Mouse (Mus musculus) adrenal gland, postnatal 4 days (tissue): ENCODE results near the gene Chrna10. TPM values are rescaled to one million over a fixed set of nuclear protein-coding genes. Genes with fewer than 3 reads are reported as not detected.

Experiments used
- DNase-seq, 2 experiments: peaks; one replicate each; pipeline ENCODE4 v3.0.0; 2021 to 2022; ENCODE audit warnings: low spot score in 2 of 2, mixed read lengths in 2 of 2
- total RNA-seq, 2 experiments: library from RNA; stranded (reverse); gene quantifications; 2 replicates each; pipeline ENCODE4 v1.2.3; 2021

Chrna10 gene
- total RNA-seq, 2 experiments from 2014 or later, result not detected

DNA sequence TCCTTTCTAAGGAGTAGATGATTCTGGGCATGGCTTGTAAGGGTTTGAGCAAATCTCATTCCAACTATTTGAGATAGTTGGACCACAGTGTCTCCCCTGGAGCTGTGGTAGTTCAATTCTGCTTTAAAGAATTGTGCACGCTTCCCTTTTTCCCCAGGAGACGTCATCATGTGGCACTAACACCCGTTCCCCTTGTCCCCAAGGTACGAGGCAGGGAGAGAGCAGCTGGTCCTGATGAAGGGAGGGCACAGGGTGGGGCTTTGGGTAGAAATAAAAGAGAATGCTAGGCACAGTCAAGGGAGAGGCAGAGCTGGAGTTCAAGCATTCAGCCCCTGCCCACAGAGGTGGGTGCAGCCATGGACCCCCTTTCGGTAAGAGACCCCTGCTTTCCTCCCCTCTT, 33.8 kb downstream of the Chrna10 start, which contains the start of gene Trpc2:
TSS of gene Trpc2 (plus strand) at position 301 of the 400 bp plus-strand sequence.
- no peak for DNase-seq

GRCm38 (mm10) chr7:102081784-102082183, 34.8 kb downstream of the Chrna10 start:
- no peak for DNase-seq

GRCm38 (mm10) chr7:102080311-102080710, 36.3 kb downstream of the Chrna10 start:
- DNase-seq, result no peak

- no peak for DNase-seq
Measured at GRCm38 (mm10) chr7:102078517-102078916, 38.1 kb downstream of the Chrna10 start.

GRCm38 (mm10) chr7:102076714-102077296, 39.8 kb downstream of the Chrna10 start:
- DNase-seq, result no peak

DNA sequence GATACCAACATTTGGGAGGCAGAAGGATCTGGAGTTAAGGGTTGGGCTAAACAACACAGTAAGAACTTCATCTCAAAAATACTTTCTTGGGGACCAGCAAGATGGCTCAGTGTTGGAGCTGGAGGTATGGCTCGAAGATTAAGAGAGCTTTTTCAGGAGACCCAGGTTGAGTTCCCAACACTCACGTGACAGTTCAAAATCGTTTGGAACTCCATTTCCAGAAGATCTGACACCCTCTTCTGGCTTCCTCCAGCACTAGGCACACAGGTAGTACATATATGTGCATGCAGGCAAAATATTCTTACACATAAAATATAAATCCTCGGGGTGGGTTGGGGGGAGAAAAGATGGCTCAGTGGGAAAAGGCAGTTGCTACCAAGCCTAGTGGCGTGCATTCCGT, 50.3 kb downstream of the Chrna10 start:
- no peak for DNase-seq

GRCm38 (mm10) chr7:102065046-102065891, 51.4 kb downstream of the Chrna10 start, which contains the start of the genes Rnf121, Xndc1 and Xntrpc:
Gene Rnf121, minus strand, starts transcription at chr7:102065469.
Gene Xndc1, plus strand, starts transcription at chr7:102065511.
Gene Xntrpc, plus strand, starts transcription at chr7:102065713.
- peak; percentile 81 to 86 for DNase-seq

GRCm38 (mm10) chr7:102064655-102065045, 52.0 kb downstream of the Chrna10 start:
- DNase-seq, result no peak

DNA sequence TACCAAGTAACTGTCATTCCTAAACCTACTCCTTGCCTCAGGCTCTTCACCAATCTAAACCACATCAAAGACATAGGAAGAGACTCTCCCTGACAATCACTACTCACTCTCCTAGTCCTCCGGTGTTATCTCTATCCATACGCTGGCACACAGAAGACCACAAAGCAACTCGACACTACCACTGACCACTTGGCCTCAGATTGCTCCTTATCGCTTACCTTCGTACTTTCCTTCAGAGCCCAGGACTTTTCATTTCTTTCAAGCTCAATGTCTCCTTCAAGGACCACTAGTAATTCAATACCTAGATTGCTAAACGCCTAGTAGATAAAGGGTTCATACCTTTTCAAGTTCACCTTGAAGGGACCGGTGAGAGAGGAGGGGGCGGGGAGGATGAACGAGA, 52.7 kb downstream of the Chrna10 start:
- DNase-seq, result no peak

DNA sequence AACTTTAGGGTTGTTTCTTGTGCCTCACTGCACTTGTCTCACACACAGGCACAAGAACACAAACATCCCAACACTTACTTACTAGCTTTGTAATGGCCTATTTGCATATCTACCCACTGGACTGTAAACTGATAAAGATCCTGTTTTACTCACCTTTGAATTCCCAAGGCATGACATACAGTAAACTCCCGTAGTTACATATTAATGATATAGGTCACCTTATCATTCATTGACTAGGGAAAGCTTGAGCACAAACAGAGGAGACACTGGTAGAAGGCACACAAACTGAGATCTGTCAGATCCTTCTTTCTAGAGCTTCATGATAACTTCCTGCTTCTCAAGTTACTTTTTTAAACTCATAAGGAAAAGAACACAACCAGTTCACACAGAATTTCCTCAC, 54.4 kb downstream of the Chrna10 start:
- DNase-seq, result no peak

GRCm38 (mm10) chr7:102061353-102061752, 55.3 kb downstream of the Chrna10 start:
- no peak for DNase-seq

Other genes starting within 250 kb of the Chrna10 start
- gene Folr1, start 246.0 kb downstream of the Chrna10 start, total RNA-seq, result 10 to 100 TPM in 1 of 2 experiments, 1 to 10 TPM in 1; 1.9 to 29.1 TPM
- gene Lamtor1, start 210.9 kb downstream of the Chrna10 start, total RNA-seq, result 100 to 1,000 TPM; 101 to 116 TPM
- gene Tomt, start 210.5 kb downstream of the Chrna10 start, total RNA-seq, result not detected
- gene Lrrc51, start 182.9 kb downstream of the Chrna10 start, total RNA-seq, result 1 to 10 TPM; 6.1 to 8.3 TPM
- gene Numa1, start 182.7 kb downstream of the Chrna10 start, total RNA-seq, result 100 to 1,000 TPM; 179 to 203 TPM
- gene Il18bp, start 98.1 kb downstream of the Chrna10 start, total RNA-seq, result 10 to 100 TPM; 11.5 to 11.6 TPM
- gene Rnf121, start 51.4 kb downstream of the Chrna10 start, total RNA-seq, result 10 to 100 TPM; 31.9 to 33.3 TPM
- gene Xndc1, start 51.3 kb downstream of the Chrna10 start, total RNA-seq, result 10 to 100 TPM; 24.0 to 24.4 TPM
- 1 to 10 TPM; 2.1 to 2.4 TPM for gene Xntrpc, start 51.1 kb downstream of the Chrna10 start, total RNA-seq
- gene Trpc2, start 33.7 kb downstream of the Chrna10 start, total RNA-seq, result under 1 TPM; 0.17 to 0.28 TPM
- gene Art1, start 15.1 kb downstream of the Chrna10 start, total RNA-seq, result 1 to 10 TPM; 2.0 to 7.7 TPM
- under 1 TPM; 0.45 to 0.93 TPM for gene Art5, start 7.3 kb downstream of the Chrna10 start, total RNA-seq
- 10 to 100 TPM; 61.4 to 67.3 TPM for gene Nup98, start 93.3 kb upstream of the Chrna10 start, total RNA-seq
- 100 to 1,000 TPM; 130 TPM for gene Pgap2, start 93.4 kb upstream of the Chrna10 start, total RNA-seq
- gene Rhog, start 139.2 kb upstream of the Chrna10 start, total RNA-seq, result 10 to 100 TPM; 57.3 to 57.5 TPM
- gene Stim1, start 151.0 kb upstream of the Chrna10 start, total RNA-seq, result 10 to 100 TPM; 68.2 to 74.1 TPM